Mouse (Mus musculus): ENCODE measurements around the gene Kcne1. TPM values are rescaled to one million over a fixed set of nuclear protein-coding genes. Genes with fewer than 3 reads are reported as not detected.

Kcne1 gene
- polyA plus RNA-seq, 1 experiment from 2014 or later, result 0.32 TPM

DNA sequence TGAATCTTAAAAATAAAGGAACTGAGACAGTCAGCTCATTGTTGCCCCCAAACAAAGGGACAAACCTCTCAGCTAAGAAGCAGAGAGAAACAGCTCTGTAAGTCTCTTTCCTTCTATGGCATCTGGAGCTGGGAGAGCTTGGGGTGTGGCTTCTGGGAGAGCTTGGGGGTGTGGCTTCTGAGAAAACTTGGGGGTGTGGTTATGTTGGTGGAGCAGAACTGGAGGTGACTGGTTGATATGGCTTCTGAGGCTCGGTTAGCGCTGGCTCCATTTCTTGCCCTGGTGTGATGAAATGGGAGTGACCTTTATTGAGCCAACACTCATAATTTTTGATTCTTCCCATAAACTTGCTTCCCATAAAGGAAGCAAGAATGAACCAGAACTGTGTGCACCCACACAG, 10.0 kb upstream of the Kcne1 start:
- H3K4me3 ChIP-seq (ENCODE audit: low read depth, low read length), result no peak overlapping the region
- WGBS, result 40% methylated on average over 2 of the region's 2 CpGs
- H3K4me2 ChIP-seq (replicated peaks; ENCODE audit: low read depth, low read length), result no peak overlapping the region
- DNase-seq (ENCODE audit: low spot score) (no peak), ATAC-seq (ENCODE audit: low FRiP score) (no peak)
- H3K4me1 ChIP-seq (replicated peaks; ENCODE audit: control insufficient read depth, insufficient read depth, low read length), result peaks cover 3% of the 10 kb centered on the region; the same call in 1 of the 2 replicates
- no peaks in the 10 kb centered on the region for H3K9me3 ChIP-seq (ENCODE audit: control insufficient read depth, low read length)
- H3K27ac ChIP-seq (ENCODE audit: low read depth, low read length), result no peak overlapping the region
- H3K36me3 ChIP-seq (ENCODE audit: control insufficient read depth, insufficient read depth, low read length), result no peaks in the 10 kb centered on the region
- no peak overlapping the region for H3K9ac ChIP-seq (ENCODE audit: low read depth, low read length)
- H3K27me3 ChIP-seq (ENCODE audit: control insufficient read depth, insufficient read depth, low read length), result no peaks in the 10 kb centered on the region

- H3K9ac ChIP-seq (ENCODE audit: low read depth, low read length), result no peak overlapping the region
- no peak overlapping the region for H3K4me2 ChIP-seq (replicated peaks; ENCODE audit: low read depth, low read length)
- no peak overlapping the region for H3K27ac ChIP-seq (ENCODE audit: low read depth, low read length)
- H3K36me3 ChIP-seq (ENCODE audit: control insufficient read depth, insufficient read depth, low read length), result no peaks in the 10 kb centered on the region
- ATAC-seq (ENCODE audit: low FRiP score), result no peak
- no peaks in the 10 kb centered on the region for H3K27me3 ChIP-seq (ENCODE audit: control insufficient read depth, insufficient read depth, low read length)
- H3K9me3 ChIP-seq (ENCODE audit: control insufficient read depth, low read length), result no peaks in the 10 kb centered on the region
- no peak for DNase-seq (ENCODE audit: low spot score)
- 61% methylated on average over 7 of the region's 7 CpGs for WGBS
- no peak overlapping the region for H3K4me3 ChIP-seq (ENCODE audit: low read depth, low read length)
- no peaks in the 10 kb centered on the region for H3K4me1 ChIP-seq (replicated peaks; ENCODE audit: control insufficient read depth, insufficient read depth, low read length)
Measured at GRCm38 (mm10) chr16:92365477-92365876, 6.2 kb upstream of the Kcne1 start.

DNA sequence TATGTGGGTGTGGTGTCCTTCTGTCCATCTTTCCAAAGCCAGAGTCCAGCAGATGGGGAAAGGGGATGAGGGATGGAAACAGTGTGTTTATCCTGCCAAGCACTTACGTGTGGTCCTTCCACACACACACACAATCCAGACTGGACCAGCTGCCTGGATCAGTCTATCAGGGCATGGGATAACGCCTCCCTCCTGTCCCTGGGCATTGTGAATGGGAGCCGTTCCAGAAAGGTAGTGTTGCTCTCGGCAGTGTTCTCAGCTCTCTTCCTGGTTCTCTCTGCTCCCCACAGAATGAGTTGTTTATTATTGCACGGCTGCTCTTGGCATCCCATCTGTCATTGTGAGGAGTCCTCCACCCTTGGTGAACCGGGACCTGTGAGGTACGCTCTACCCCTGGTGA, 1.4 kb upstream of the Kcne1 start:
- DNase-seq (ENCODE audit: low spot score), result no peak
- Histone ChIP-seq H3K4me2 (replicated peaks; ENCODE audit: low read depth, low read length) (no peak overlapping the region), H3K27me3 (ENCODE audit: control insufficient read depth, insufficient read depth, low read length) (0 out of 2 replicates have a peak, but pooled peaks cover 4% of the 10 kb centered on the region), H3K9me3 (ENCODE audit: control insufficient read depth, low read length) (no peaks in the 10 kb centered on the region), H3K9ac (ENCODE audit: low read depth, low read length) (no peak overlapping the region), H3K4me1 (replicated peaks; ENCODE audit: control insufficient read depth, insufficient read depth, low read length) (peaks cover 11% of the 10 kb centered on the region; the same call in 1 of the 2 replicates), H3K27ac (ENCODE audit: low read depth, low read length) (no peak overlapping the region), H3K36me3 (ENCODE audit: control insufficient read depth, insufficient read depth, low read length) (no peaks in the 10 kb centered on the region), H3K4me3 (ENCODE audit: low read depth, low read length) (no peak overlapping the region)
- 78% methylated on average over 7 of the region's 7 CpGs for WGBS
- no peak for ATAC-seq (ENCODE audit: low FRiP score)

GRCm38 (mm10) chr16:92358734-92359133, 534 bp downstream of the Kcne1 start:
- no peak for DNase-seq (ENCODE audit: low spot score)
- no peak overlapping the region for H3K27ac ChIP-seq (ENCODE audit: low read depth, low read length)
- H3K27me3 ChIP-seq (ENCODE audit: control insufficient read depth, insufficient read depth, low read length), result 0 out of 2 replicates have a peak, but pooled peaks cover 4% of the 10 kb centered on the region
- no peak overlapping the region for H3K4me2 ChIP-seq (replicated peaks; ENCODE audit: low read depth, low read length)
- no peak overlapping the region for H3K4me3 ChIP-seq (ENCODE audit: low read depth, low read length)
- H3K9me3 ChIP-seq (ENCODE audit: control insufficient read depth, low read length), result no peaks in the 10 kb centered on the region
- H3K9ac ChIP-seq (ENCODE audit: low read depth, low read length), result no peak overlapping the region
- peaks cover 11% of the 10 kb centered on the region; the same call in 1 of the 2 replicates for H3K4me1 ChIP-seq (replicated peaks; ENCODE audit: control insufficient read depth, insufficient read depth, low read length)
- 16% methylated on average over 9 of the region's 9 CpGs for WGBS
- ATAC-seq (ENCODE audit: low FRiP score), result peak; percentile 29; the same call in 1 of the 2 replicates
- no peaks in the 10 kb centered on the region for H3K36me3 ChIP-seq (ENCODE audit: control insufficient read depth, insufficient read depth, low read length)

DNA sequence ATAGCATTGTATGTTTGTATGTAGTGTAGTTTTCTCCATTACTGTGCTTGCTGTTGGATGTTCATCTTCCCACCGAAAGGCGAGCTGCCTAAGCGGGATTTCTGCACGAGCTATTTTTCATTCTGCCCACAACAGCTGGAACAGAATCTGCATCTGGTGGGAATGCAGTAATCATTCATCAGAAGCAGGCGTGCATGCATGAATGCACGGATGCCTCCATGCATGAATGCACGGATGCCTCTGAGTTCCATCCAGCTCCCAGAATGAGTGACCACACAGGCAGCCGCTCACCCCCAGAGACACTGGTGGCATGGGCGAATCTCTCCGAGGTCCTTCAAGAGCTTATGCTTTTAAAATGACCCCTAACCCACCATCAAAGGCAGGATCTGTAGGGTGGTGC, 1.7 kb downstream of the Kcne1 start:
- Histone ChIP-seq H3K4me3 (ENCODE audit: low read depth, low read length) (no peak overlapping the region), H3K36me3 (ENCODE audit: control insufficient read depth, insufficient read depth, low read length) (no peaks in the 10 kb centered on the region), H3K27me3 (ENCODE audit: control insufficient read depth, insufficient read depth, low read length) (0 out of 2 replicates have a peak, but pooled peaks cover 4% of the 10 kb centered on the region), H3K9ac (ENCODE audit: low read depth, low read length) (no peak overlapping the region), H3K27ac (ENCODE audit: low read depth, low read length) (no peak overlapping the region), H3K4me1 (replicated peaks; ENCODE audit: control insufficient read depth, insufficient read depth, low read length) (peaks cover 11% of the 10 kb centered on the region; the same call in 1 of the 2 replicates), H3K4me2 (replicated peaks; ENCODE audit: low read depth, low read length) (no peak overlapping the region), H3K9me3 (ENCODE audit: control insufficient read depth, low read length) (no peaks in the 10 kb centered on the region)
- DNase-seq (ENCODE audit: low spot score) (no peak), ATAC-seq (ENCODE audit: low FRiP score) (peak; percentile 50; the same call in 1 of the 2 replicates)
- 30% methylated on average over 10 of the region's 10 CpGs for WGBS

- Histone ChIP-seq H3K27me3 (ENCODE audit: control insufficient read depth, insufficient read depth, low read length) (0 out of 2 replicates have a peak, but pooled peaks cover 4% of the 10 kb centered on the region), H3K4me1 (replicated peaks; ENCODE audit: control insufficient read depth, insufficient read depth, low read length) (peaks cover 11% of the 10 kb centered on the region; the same call in 1 of the 2 replicates), H3K4me3 (ENCODE audit: low read depth, low read length) (no peak overlapping the region), H3K9me3 (ENCODE audit: control insufficient read depth, low read length) (no peaks in the 10 kb centered on the region), H3K27ac (ENCODE audit: low read depth, low read length) (no peak overlapping the region), H3K36me3 (ENCODE audit: control insufficient read depth, insufficient read depth, low read length) (no peaks in the 10 kb centered on the region), H3K4me2 (replicated peaks; ENCODE audit: low read depth, low read length) (no peak overlapping the region), H3K9ac (ENCODE audit: low read depth, low read length) (no peak overlapping the region)
- ATAC-seq (ENCODE audit: low FRiP score), result peak; percentile 46; the same call in 1 of the 2 replicates
- 56% methylated on average over 9 of the region's 9 CpGs for WGBS
- no peak for DNase-seq (ENCODE audit: low spot score)
Measured at GRCm38 (mm10) chr16:92357023-92357422, 2.2 kb downstream of the Kcne1 start.

DNA sequence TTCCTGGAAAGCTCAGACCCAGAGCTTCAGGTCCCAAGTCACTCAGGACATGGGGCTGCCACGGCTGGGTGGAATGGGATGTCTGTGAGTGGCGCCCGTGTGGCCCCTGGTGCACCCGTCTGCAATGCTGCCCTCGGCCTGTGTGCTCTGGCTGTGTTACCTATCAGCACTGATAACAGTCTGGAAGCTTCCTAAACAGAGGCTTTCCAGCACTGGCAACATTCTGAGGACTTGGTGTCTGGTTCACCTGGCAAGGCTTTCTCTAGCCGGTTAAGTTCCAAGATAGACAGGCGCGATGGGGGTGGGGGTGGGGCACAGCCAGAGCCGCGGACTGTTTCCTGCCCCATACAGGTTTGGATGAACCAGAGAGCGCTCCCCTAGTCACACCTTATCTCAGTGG, 3.3 kb downstream of the Kcne1 start:
- H3K36me3 ChIP-seq (ENCODE audit: control insufficient read depth, insufficient read depth, low read length), result no peaks in the 10 kb centered on the region
- DNase-seq (ENCODE audit: low spot score) (no peak), ATAC-seq (ENCODE audit: low FRiP score) (no peak)
- H3K27ac ChIP-seq (ENCODE audit: low read depth, low read length), result no peak overlapping the region
- no peak overlapping the region for H3K4me3 ChIP-seq (ENCODE audit: low read depth, low read length)
- no peak overlapping the region for H3K4me2 ChIP-seq (replicated peaks; ENCODE audit: low read depth, low read length)
- 74% methylated on average over 11 of the region's 11 CpGs for WGBS
- H3K4me1 ChIP-seq (replicated peaks; ENCODE audit: control insufficient read depth, insufficient read depth, low read length), result peaks cover 11% of the 10 kb centered on the region; the same call in 1 of the 2 replicates
- no peaks in the 10 kb centered on the region for H3K9me3 ChIP-seq (ENCODE audit: control insufficient read depth, low read length)
- H3K27me3 ChIP-seq (ENCODE audit: control insufficient read depth, insufficient read depth, low read length), result 0 out of 2 replicates have a peak, but pooled peaks cover 4% of the 10 kb centered on the region
- H3K9ac ChIP-seq (ENCODE audit: low read depth, low read length), result no peak overlapping the region

GRCm38 (mm10) chr16:92355366-92355765, 3.9 kb downstream of the Kcne1 start:
- ATAC-seq (ENCODE audit: low FRiP score) (no peak), DNase-seq (ENCODE audit: low spot score) (no peak)

GRCm38 (mm10) chr16:92353897-92354296, 5.4 kb downstream of the Kcne1 start:
- Histone ChIP-seq H3K4me3 (ENCODE audit: low read depth, low read length) (no peak overlapping the region), H3K36me3 (ENCODE audit: control insufficient read depth, insufficient read depth, low read length) (no peaks in the 10 kb centered on the region), H3K9me3 (ENCODE audit: control insufficient read depth, low read length) (no peaks in the 10 kb centered on the region), H3K27ac (ENCODE audit: low read depth, low read length) (no peak overlapping the region), H3K9ac (ENCODE audit: low read depth, low read length) (no peak overlapping the region), H3K4me2 (replicated peaks; ENCODE audit: low read depth, low read length) (no peak overlapping the region), H3K4me1 (replicated peaks; ENCODE audit: control insufficient read depth, insufficient read depth, low read length) (peaks cover 11% of the 10 kb centered on the region; the same call in 1 of the 2 replicates), H3K27me3 (ENCODE audit: control insufficient read depth, insufficient read depth, low read length) (0 out of 2 replicates have a peak, but pooled peaks cover 3% of the 10 kb centered on the region)
- DNase-seq (ENCODE audit: low spot score), result no peak
- 76% methylated on average over 2 of the region's 2 CpGs for WGBS
- no peak for ATAC-seq (ENCODE audit: low FRiP score)

More at GRCm38 (mm10) chr16:92355366-92355765, 3.9 kb downstream of the Kcne1 start:
- Histone ChIP-seq H3K9me3 (ENCODE audit: control insufficient read depth, low read length) (no peaks in the 10 kb centered on the region), H3K36me3 (ENCODE audit: control insufficient read depth, insufficient read depth, low read length) (no peaks in the 10 kb centered on the region), H3K27ac (ENCODE audit: low read depth, low read length) (no peak overlapping the region), H3K4me1 (replicated peaks; ENCODE audit: control insufficient read depth, insufficient read depth, low read length) (peaks cover 11% of the 10 kb centered on the region; the same call in 1 of the 2 replicates), H3K4me2 (replicated peaks; ENCODE audit: low read depth, low read length) (no peak overlapping the region), H3K4me3 (ENCODE audit: low read depth, low read length) (no peak overlapping the region), H3K27me3 (ENCODE audit: control insufficient read depth, insufficient read depth, low read length) (0 out of 2 replicates have a peak, but pooled peaks cover 4% of the 10 kb centered on the region), H3K9ac (ENCODE audit: low read depth, low read length) (no peak overlapping the region)
- WGBS, result 77% methylated on average over 5 of the region's 5 CpGs
